Mouse (Mus musculus) left cerebral cortex, postnatal 14 days (tissue): ENCODE measurements around the gene Fam76b. TPM values are rescaled to one million over a fixed set of nuclear protein-coding genes. Genes with fewer than 3 reads are reported as not detected.
"Not testable (repeated sequence)": the region's sequence is repeated elsewhere in the genome, so short reads cannot be mapped to it uniquely, and the experiment has no call there.

Source experiments
- DNase-seq, 2 experiments: peaks; one replicate each; pipeline ENCODE4 v3.0.0; 2021 to 2022; ENCODE audit warnings: low spot score in 2 of 2, mixed read lengths in 1 of 2
- intact Hi-C: fragments of 180-260 bp; cut with DNase I; formaldehyde crosslinking; loops from one replicate; pipeline ENCODE4 v1.15.1; 2025
- long read RNA-seq, 2 experiments: library from polyadenylated mRNA; stranded (forward); transcript quantifications; one replicate each; pipeline ENCODE4 v2.0.0; 2021
- total RNA-seq, 2 experiments: library from RNA; stranded (reverse); gene quantifications; 2 replicates each; pipeline ENCODE4 v1.2.3; 2021

Gene Fam76b
- total RNA-seq = 10 to 100 TPM; 16.9 to 19.6 TPM
- long read RNA-seq, experiment 1, partial matches to known transcripts = 1 of 6 reads
- long read RNA-seq, experiment 1, other reads (novel, unspliced or antisense) = 2 of 6 reads
- long read RNA-seq, experiment 2, partial matches to known transcripts = 0 of 5 reads
- long read RNA-seq, experiment 2, other reads (novel, unspliced or antisense) = 1 of 5 reads

DNA sequence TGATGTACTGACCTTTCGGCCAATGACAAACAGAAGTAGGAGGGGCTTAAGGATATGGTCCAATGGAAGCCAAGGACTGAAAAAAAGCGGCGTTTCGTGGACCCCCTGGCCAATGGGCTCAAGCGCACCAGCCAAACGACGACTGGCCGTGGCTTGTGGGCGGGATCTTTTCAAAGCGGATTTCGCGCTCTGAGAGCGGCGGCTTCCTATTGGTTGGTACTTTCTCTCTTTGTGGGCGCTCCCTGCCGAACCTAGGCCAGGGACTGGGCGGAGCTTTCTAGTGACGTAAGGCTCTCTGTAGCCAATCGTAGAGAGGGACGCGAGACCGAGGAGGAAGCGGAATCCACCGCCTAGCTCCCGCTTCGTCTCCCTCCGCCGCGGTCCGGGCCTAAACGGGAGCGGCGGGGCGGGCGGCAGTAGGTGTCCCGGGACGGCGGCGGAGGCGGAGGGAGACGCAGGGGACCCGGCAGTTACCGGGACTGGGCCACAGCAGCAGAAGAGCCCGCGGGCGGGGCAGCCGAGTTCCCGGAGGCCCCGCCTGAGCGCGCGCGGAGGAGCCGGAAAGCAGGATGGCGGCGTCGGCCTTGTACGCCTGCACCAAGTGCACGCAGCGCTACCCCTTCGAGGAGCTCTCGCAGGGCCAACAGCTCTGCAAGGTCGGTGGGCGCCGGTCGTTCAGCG is at the start of gene Fam76b:
Gene Fam76b (plus strand): TSS at position 311 of the 681 bp plus-strand sequence.
- DNase-seq = peak; percentile 100
- intact Hi-C loops = loop anchor here (5.0 kb wide), 1 partner anchor 580 kb away; the partner anchor contains the start of genes Ccdc82 and Jrkl

DNA sequence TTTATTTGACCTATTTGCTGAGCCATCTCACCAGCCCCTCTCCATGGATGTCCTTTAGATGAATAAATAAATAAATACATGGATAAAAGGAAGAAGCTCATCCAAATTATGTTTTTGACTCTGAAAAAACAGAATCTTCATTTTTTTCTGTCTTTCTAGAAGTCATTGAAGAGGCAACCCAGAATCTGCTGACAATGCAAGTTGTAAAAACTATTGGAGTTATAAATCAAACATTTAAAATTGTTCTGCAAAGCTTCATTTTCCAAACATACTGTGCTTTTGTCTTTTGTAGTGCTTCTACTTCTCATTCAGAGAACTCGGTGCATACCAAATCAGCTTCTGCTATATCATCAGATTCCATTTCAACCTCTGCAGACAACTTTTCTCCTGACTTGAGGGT is 45.5 kb upstream of the Fam76b start:
- intact Hi-C loops = no loop called here
- no peak for DNase-seq

DNA sequence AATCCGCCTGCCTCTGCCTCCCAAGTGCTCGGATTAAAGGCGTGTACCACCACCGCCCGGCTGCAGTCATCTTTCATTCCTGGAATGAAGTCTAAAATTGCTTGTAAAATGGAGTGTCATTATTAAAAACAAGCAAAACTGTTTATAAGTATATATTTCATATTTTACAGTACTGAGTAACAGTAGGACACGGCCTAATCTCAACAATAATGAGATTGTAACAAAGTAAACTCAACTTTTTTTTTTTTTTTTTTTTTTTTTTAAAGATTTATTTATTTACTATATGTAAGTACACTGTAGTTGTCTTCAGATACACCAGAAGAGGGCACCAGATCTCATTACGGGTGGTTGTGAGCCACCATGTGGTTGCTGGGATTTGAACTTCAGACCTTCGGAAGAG is 36.7 kb upstream of the Fam76b start:
- intact Hi-C loops, DNase-seq: not testable (repeated sequence)

DNA sequence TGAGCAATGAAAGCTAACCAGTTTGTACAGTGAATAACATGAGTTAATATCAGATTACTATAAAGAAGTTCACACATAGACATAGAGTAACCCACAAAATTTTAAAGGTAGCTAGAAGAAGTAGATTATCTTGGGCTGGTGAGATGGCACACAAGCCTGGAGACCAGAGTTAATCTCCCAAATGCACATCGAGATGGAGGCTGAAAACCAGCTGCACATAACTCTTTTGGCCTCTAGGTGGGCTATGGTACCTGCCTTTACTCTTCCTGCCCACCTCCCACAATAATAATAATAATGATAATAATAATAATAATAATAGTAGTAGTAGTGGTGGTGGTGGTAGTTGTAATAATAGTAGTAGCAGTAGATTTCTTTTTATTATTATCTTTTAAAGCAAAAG is 33.2 kb upstream of the Fam76b start:
- intact Hi-C loops = no loop called here
- no peak for DNase-seq

DNA sequence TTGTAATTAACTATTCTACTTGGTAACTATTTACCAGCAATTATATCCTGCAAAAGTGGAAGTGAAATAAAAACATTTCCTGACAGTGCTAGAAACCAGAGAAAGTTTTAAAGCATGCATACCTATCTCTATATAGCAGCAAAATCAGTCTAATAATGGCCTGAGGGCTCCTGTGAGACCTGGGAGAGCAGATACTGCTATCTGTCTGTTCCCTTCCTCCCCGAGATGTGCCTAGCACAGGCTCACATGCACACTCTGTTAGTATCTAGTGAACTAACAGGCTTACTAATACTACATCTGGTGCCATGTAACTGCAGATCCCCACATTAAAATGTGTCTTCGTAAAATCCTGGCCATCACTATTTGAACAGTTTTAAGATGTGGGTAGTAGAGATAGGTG is 32.8 kb upstream of the Fam76b start:
- no peak for DNase-seq
- intact Hi-C loops = no loop called here

DNA sequence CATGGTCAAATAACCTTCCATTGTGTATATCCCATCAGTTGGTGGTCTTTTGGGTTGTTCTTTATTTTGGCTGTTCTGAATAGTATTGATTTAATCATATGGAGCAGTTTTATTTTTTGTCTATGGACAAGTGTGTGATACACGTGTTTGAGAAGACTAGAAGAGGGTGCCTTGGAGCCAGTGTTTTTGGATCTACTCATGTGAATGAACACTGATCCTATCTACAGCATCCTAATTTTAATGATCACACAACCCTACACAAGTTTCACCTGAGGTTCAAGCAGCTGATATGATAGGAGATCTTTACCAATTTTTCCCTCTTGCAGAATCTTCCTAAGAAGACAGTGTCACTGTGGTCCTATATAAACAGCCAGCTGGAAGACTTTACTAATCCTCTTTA is 23.0 kb upstream of the Fam76b start:
- intact Hi-C loops = no loop called here

DNA sequence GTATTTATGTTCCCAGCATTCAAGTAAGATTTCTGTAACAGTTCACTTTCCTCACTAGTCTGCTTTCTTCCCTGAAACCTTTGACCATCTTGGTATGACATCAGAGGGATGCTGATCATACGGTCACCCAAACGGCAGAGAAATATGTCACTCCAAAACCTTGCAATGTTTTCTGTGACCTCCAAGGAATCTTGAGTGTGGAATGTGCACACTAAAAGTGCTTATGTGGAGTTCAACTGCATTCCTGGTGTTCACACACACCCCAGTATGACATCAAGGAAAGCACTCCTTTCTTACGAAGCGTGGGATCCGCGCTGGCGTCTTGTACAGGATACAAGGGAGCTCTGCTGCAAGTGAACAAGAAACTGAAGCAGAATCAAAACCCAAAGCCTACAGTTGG is 20.7 kb upstream of the Fam76b start:
- DNase-seq = no peak
- intact Hi-C loops = loop anchor here (5.0 kb wide), 1 partner anchor 35 kb away; no protein-coding TSS in a partner anchor

More for the DNA sequence above, 23.0 kb upstream of the Fam76b start:
- no peak for DNase-seq

DNA sequence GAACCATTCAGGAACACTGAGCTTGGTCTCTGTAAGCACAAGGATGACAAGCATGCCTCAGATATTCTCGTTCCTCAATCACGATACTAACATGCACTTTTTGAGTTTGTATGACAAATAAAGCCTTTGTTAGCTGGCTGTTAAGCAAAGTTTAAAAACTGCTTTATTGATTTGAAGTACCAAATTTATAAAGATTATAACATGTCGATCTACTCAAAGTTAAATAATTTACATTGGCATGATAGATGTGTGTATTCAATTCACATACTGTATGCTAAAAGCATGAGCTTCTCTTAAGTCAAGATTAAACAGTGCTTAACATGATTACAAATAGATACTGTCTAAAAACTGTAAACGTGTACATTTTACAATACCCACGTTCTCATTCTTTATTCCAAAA is 19.9 kb upstream of the Fam76b start:
- intact Hi-C loops = loop anchor here (5.0 kb wide), 1 partner anchor 35 kb away; no protein-coding TSS in a partner anchor
- no peak for DNase-seq

DNA sequence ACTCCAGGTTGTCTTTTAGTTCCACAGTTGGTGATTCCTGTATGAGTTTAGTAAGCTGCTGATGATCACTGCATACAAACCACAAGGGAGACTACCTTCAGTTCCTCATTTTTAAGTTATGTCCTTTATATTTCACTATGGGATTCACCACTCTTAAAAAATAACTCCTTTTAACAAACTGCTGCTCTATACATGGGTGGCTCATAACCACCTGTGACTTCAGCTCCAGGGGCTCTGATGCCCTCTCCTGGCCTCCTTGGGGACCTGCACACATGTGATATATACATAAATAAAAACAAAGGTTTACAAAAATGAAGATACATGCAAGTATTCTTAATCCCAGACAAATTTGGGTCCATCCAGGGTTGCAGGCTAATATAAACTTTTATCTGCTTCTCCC is 17.6 kb upstream of the Fam76b start:
- DNase-seq = peak in 1 of 2 experiments; percentile 17
- intact Hi-C loops = loop anchor here (5.0 kb wide), 1 partner anchor 32 kb away; no protein-coding TSS in a partner anchor

DNA sequence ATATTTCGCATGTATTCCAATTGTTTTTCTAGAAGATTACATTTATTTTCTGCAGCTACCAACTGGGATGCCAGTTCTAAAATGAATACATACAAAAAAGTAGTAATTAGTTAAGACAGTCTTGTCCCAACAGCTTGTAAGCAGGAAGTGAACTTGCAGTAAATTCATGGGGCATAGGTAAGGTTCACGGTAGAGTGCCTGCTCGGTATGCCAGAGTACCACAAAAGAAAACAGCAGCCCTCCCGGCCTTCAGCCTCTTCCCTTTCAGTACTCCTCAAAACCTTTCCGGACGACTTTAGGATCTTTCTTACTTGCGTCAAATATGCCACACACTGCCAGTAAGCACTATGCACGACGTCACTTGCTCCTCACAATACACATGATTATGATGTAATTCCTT is 9.1 kb upstream of the Fam76b start:
- intact Hi-C loops = no loop called here
- DNase-seq = no peak

DNA sequence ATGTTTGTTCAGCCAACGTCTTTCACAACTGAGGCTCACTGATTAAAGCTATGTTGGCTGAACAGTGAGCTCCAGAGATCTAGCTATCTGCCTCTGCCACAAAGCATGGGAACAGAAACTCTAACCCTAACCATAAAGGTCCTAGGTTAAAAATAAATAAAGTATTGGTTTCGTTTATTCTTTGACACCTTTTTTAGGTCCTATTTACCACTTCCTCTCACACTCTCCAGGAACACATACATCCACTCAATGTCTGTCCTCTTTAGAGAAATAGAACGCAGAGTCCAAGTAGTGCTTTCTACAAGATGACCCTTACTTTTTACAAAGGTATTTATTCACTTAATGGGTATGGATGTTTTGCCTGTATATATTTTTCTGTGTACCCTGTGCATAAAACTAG is 6.7 kb upstream of the Fam76b start:
- DNase-seq = no peak
- intact Hi-C loops = no loop called here

DNA sequence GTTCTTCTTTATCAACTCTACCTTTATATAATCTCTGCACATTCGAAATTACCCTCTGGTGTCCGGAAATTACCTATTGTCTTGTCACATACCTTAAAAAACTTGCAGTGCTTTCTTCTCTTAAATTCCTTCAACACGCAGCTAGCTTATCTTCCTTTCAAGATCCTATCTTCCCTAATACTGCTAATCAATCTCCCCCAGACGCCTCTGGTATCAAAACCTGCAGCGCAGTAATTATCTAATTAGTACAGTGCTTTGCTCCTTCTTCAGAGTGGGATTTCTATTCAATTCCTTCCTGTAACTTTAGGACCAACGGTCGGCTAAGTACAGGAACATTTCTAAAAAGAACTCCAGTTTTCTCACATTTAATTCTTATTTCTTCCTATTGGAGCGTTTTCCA is 1.6 kb upstream of the Fam76b start:
- DNase-seq = no peak
- intact Hi-C loops = loop anchor here (5.0 kb wide), 1 partner anchor 579 kb away; the partner anchor contains the start of genes Ccdc82 and Jrkl

DNA sequence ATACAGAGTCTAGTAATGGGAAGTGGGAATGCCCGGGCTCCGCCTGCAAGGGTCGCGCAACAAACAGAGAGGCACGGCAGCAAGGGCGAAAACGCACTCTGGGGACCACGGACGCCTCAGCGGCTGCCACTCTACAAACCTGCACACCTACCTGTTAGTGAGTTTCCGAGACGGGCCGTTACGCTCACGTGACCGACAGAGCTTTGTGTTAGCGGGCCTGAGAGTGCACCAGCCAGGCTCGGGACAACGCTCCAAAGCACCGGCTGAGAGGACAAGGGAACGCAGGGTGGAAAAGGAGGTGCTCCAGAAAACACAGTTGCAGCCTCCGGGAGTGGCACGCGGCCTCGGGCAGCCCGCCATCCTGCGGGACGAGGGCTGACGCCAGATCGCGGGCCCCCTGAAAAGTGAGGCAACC is 1.1 kb upstream of the Fam76b start:
- intact Hi-C loops = loop anchor here (5.0 kb wide), 1 partner anchor 579 kb away; the partner anchor contains the start of genes Ccdc82 and Jrkl

DNA sequence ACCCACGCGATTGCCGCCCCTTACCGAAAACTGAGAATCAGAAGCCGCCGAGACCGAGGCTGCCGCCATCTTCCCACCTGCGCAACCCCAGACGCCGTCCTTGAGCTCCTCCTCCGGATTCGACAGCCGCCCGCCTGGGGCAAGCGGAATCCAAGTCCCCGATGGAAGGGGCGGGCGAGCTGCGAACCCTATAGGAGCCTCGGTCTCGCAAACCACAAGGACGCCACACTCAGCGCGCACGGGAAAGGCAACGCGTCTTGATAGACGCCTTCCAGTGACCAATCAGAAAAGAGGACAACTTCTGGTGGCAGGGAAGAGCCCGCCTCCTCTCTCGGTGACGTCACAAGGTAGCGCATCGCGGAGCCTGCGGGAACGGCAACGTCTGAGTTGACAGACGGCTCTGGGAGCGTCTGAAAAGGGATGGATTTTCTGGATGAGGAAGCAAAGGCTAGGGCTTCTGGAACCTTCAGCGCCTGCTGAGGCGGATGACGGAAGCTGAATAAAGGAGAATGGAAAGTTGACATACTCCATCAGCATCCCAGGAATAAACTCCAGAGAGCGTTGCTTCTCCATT is 597 bp upstream of the Fam76b start, which contains the start of gene Cep57:
Gene Cep57 (minus strand): TSS at position 276 of the 574 bp plus-strand sequence.
- intact Hi-C loops = loop anchor here (5.0 kb wide), 1 partner anchor 580 kb away; the partner anchor contains the start of genes Ccdc82 and Jrkl
- peak; percentile 97 to 98 for DNase-seq

More for the DNA sequence above, 1.1 kb upstream of the Fam76b start:
- peak; percentile 42 to 52 for DNase-seq

DNA sequence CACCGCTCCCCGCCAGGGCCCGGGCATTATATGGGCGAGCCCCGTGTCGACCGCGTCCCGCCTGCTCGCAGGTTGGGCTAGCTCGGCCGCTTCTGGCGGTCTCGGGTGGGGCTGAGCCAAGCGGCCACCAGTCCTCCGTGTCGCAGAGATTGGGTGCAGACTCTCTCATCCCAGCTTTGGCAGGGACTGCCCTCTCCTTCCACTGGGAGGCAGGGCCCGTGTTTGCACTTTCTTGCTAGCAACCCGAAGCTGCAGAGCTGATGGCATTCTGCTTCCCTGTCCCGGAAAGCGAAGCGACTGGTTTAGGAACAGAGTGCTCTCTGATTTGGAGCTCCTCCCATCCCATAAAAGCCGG is 548 bp downstream of the Fam76b start:
- DNase-seq = peak in 1 of 2 experiments; percentile 64
- intact Hi-C loops = loop anchor here (5.0 kb wide), 1 partner anchor 581 kb away; the partner anchor contains the start of genes Ccdc82 and Jrkl

DNA sequence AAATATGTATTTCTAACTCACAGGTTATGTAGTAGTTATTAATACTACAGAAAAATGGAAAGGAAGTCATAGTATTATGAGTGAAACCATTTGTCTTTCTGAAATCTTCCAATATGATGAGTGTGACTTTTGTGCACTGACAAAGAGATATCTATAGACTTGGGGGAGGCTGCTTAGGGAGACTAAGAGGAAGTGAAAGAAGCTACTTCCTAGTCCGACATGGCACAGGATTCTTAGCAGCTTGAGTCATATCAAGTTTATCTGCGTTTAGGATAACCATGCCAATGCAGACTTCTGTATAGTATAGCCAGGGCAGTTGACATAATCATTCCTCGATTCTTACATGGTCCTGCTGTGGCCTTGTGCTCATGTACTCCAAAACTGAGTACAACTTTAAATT is 7.7 kb downstream of the Fam76b start:
- intact Hi-C loops = loop anchor here (5.0 kb wide), 2 partner anchors 482 to 672 kb away; no protein-coding TSS in a partner anchor
- DNase-seq = no peak

DNA sequence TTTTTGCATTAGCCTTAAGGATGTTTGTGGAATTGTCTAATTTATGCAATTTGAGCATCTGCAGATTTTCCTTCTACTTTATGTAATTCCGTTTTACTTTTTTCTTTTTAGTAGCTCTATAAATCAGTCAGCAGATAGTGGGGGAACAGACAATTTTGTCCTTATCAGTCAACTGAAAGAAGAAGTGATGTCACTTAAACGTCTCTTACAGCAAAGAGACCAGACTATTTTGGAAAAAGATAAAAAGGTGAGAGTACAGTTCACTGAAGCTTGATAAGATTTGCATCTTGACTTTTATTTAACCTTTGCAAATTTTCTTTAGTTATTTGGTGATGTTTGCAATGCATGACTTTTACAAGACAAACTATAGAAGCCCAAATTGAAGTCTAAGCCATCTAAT is 9.2 kb downstream of the Fam76b start:
- DNase-seq = no peak
- intact Hi-C loops = loop anchor here (5.0 kb wide), 2 partner anchors 481 to 671 kb away; no protein-coding TSS in a partner anchor

DNA sequence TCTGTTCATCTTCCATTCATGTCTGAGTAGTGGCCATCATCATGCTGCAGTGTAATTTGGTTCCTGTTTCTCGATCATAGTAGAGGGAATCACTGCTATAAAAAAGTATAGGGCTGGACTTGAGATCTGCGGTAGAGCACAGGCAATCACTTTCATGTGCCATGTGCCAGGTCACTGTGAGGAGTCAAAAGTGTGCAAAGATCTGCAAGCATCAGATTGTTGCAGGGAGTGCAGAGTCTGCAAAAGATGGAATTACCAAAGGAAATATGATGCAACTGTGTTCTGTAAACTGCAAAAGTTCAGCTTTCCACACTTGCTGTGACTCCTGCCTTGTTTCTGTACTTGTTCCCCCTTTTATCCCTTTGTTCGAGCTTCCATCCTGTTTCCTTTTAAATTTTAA is 20.1 kb downstream of the Fam76b start:
- intact Hi-C loops = no loop called here

DNA sequence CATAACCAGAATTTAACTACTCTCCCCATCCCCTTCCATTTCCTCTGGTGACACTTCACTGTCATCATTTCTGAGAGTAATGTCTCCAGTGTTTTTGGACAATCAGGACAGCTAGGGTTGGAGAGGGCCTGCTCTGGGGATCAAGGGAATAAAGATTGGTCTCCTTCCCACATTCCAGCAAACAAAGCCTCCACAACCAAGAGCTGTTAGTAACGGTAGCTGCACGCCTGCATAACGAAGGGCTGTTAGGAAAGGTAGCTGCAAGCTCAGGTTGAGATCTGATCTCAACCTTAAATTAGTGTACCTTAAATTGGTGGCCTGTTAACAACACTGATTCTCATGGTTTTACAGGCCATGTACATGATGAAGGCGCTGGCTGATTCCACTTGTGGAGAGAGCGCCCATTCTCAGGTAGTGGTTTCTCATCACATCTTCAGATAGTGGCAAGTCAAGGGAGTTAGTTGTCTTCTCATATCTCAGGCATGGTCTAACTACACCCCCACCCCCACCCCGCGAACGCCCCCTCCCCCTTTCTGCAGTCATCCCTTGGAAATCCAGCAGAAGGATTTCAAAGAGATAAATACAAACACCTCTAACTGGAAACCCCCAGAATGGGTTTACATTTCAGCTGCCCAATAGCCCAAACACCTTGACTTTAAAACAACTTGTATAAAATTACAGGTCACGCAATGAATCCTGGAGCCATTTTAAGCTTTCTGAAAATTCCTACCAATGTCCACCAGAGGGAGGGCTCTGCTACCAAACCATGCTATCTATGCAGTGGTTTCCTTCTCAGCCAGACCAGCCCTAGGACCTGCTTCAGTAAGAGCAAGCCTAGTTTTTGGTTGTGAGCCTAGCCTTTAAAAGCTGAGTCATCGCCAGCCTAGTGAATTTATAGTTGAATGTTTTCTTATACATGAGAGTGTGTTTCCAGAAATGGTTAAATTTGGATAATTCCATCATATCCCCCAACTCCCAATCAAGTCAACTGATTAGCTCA is 21.3 kb downstream of the Fam76b start:
- peak; percentile 49 to 74 for DNase-seq
- intact Hi-C loops = loop anchor here (1.0 kb wide), 1 partner anchor 494 kb away; no protein-coding TSS in a partner anchor

More for the DNA sequence above, 20.1 kb downstream of the Fam76b start:
- no peak for DNase-seq
